Mouse (Mus musculus) MEL (cell line): ENCODE results near the gene Magi2.

Source experiments
- BHLHE40 ChIP-seq: IDR thresholded peaks from 2 replicates; pipeline ENCODE4 v1.6.1; 2012; ENCODE audit warnings: low read depth, mild to moderate bottlenecking, inconsistent platforms, low read length, improper control_type of control experiment, borderline replicate concordance
- CHD2 ChIP-seq: IDR thresholded peaks from 2 replicates; pipeline ENCODE4 v1.6.1; 2011; ENCODE audit warnings: low read length, improper control_type of control experiment
- CTCF ChIP-seq, 3 experiments: IDR thresholded peaks in 2 of 3; conservative IDR thresholded peaks in 1 of 3; 2 replicates each; pipeline ENCODE4 v1.5.1; 2011 to 2012; ENCODE audit warnings: low read length in 3 of 3, low read depth in 2 of 3, mild to moderate bottlenecking in 2 of 3, improper control_type of control experiment in 1 of 3, inconsistent platforms in 1 of 3, mixed read lengths in 1 of 3, moderate library complexity in 1 of 3; ENCODE audit not compliant: control insufficient read depth in 1 of 3, insufficient read depth in 1 of 3, poor library complexity in 1 of 3, severe bottlenecking in 1 of 3
- HCFC1 ChIP-seq: IDR thresholded peaks from 2 replicates; pipeline ENCODE4 v1.6.1; 2012; ENCODE audit warnings: low read depth, mild to moderate bottlenecking, inconsistent platforms, low read length, improper control_type of control experiment, moderate library complexity
- MXI1 ChIP-seq: IDR thresholded peaks from 2 replicates; pipeline ENCODE4 v1.6.1; 2011; ENCODE audit warnings: mild to moderate bottlenecking, low read depth, low read length, improper control_type of control experiment
- POLR2A ChIP-seq, 2 experiments: IDR thresholded peaks; 2 replicates each; pipeline ENCODE4 v1.6.1; 2011 to 2012; ENCODE audit warnings: low read length in 2 of 2, mild to moderate bottlenecking in 2 of 2, control low read depth in 1 of 2, improper control_type of control experiment in 1 of 2, low read depth in 1 of 2, moderate library complexity in 1 of 2; ENCODE audit not compliant: control insufficient read depth in 1 of 2, insufficient read depth in 1 of 2, poor library complexity in 1 of 2
- POLR2AphosphoS2 ChIP-seq: IDR thresholded peaks from 2 replicates; pipeline ENCODE4 v1.6.1; 2011; ENCODE audit warnings: low read length, improper control_type of control experiment
- USF1 ChIP-seq: IDR thresholded peaks from 2 replicates; pipeline ENCODE4 v1.6.1; 2014; ENCODE audit warnings: low read depth, mild to moderate bottlenecking, inconsistent platforms, low read length, improper control_type of control experiment, moderate library complexity
- USF2 ChIP-seq, 2 experiments: IDR thresholded peaks; 2 replicates each; pipeline ENCODE4 v1.6.1; 2011 to 2012; ENCODE audit warnings: improper control_type of control experiment in 2 of 2, low read length in 2 of 2, borderline replicate concordance in 1 of 2, inconsistent platforms in 1 of 2, low read depth in 1 of 2, mild to moderate bottlenecking in 1 of 2; ENCODE audit not compliant: insufficient read depth in 1 of 2
- ZC3H11A ChIP-seq: IDR thresholded peaks from 2 replicates; pipeline ENCODE4 v1.6.1; 2012; ENCODE audit warnings: low read depth, mild to moderate bottlenecking, inconsistent platforms, low read length, improper control_type of control experiment
- ZNF384 ChIP-seq: IDR thresholded peaks from 2 replicates; pipeline ENCODE4 v1.6.1; 2012; ENCODE audit warnings: low read depth, mild to moderate bottlenecking, inconsistent platforms, low read length, improper control_type of control experiment

GRCm38 (mm10) chr5:20738795-20739194, 1512.0 kb downstream of the Magi2 start:
- TF ChIP-seq MXI1 (no peak), CTCF (IDR thresholded peaks at IDR 0.05 in 2 of 3, conservative IDR thresholded peaks at IDR 0.05 in 1 of 3; ENCODE audit: control insufficient read depth in 1 of 3, insufficient read depth in 1 of 3, low read depth in 2 of 3, low read length in 3 of 3, poor library complexity in 1 of 3, severe bottlenecking in 1 of 3) (peak in 2 of 3 experiments; percentile 47 to 69; a peak in 4 of 6 replicates), USF2 (IDR thresholded peaks at IDR 0.05; ENCODE audit: borderline replicate concordance in 1 of 2, insufficient read depth in 1 of 2, low read depth in 1 of 2, low read length in 2 of 2) (no peak), ZNF384 (no peak), POLR2A (IDR thresholded peaks at IDR 0.05; ENCODE audit: control insufficient read depth in 1 of 2, insufficient read depth in 1 of 2, low read depth in 1 of 2, low read length in 2 of 2, poor library complexity in 1 of 2) (no peak), CHD2 (no peak), USF1 (no peak), ZC3H11A (no peak), POLR2AphosphoS2 (no peak), BHLHE40 (no peak), HCFC1 (no peak)
